Mouse (Mus musculus) embryonic facial prominence, embryonic 14.5 days (tissue): Measurements from ENCODE around the gene Kcnc2. TPM values are rescaled to one million over a fixed set of nuclear protein-coding genes. Genes with fewer than 3 reads are reported as not detected.

Source experiments
- ATAC-seq: fragments of 200-750 bp; cut with Nextera tagmentation; 2 replicates; pipeline ENCODE4 v1.8.0; 2017; ENCODE audit warnings: low read depth, moderate number of reproducible peaks, moderate TSS enrichment
- DNase-seq: peaks from one replicate; pipeline ENCODE4 v3.0.0-alpha.2; 2015; ENCODE audit warnings: low spot score
- H3K27ac ChIP-seq: fragments of 300-500 bp; sonication (generic); replicated peaks from 2 replicates; pipeline ENCODE4 v1.5.1; 2014; ENCODE audit warnings: low read depth, mild to moderate bottlenecking, low read length, moderate library complexity
- H3K27me3 ChIP-seq: fragments of 300-500 bp; sonication (generic); replicated peaks from 2 replicates; pipeline ENCODE4 v1.6.1; 2014; ENCODE audit warnings: low read length; ENCODE audit not compliant: control insufficient read depth, insufficient read depth
- H3K36me3 ChIP-seq: fragments of 300-500 bp; sonication (generic); 2 replicates; pipeline ENCODE4 v1.6.1; 2014; ENCODE audit warnings: low read length, mixed read lengths; ENCODE audit not compliant: control insufficient read depth, insufficient read depth
- H3K4me1 ChIP-seq: fragments of 300-500 bp; sonication (generic); 2 replicates; pipeline ENCODE4 v1.6.1; 2014; ENCODE audit warnings: antibody characterized with exemption, low read length; ENCODE audit not compliant: control insufficient read depth, insufficient read depth
- H3K4me2 ChIP-seq: fragments of 300-500 bp; sonication (generic); 2 replicates; pipeline ENCODE4 v1.6.1; 2014; ENCODE audit warnings: low read depth, mild to moderate bottlenecking, low read length, moderate library complexity, mixed read lengths
- H3K4me3 ChIP-seq: fragments of 300-500 bp; sonication (generic); 2 replicates; pipeline ENCODE4 v1.5.1; 2014; ENCODE audit warnings: low read depth, mild to moderate bottlenecking, low read length
- H3K9ac ChIP-seq: fragments of 300-500 bp; sonication (generic); 2 replicates; pipeline ENCODE4 v1.6.1; 2014; ENCODE audit warnings: low read depth, mild to moderate bottlenecking, low read length, moderate library complexity, mixed read lengths
- H3K9me3 ChIP-seq: fragments of 300-500 bp; sonication (generic); 2 replicates; pipeline ENCODE4 v1.6.1; 2016; ENCODE audit warnings: low read length; ENCODE audit not compliant: control insufficient read depth
- WGBS: fragments of 180-500 bp; shearing (Covaris S2); extraction: QIAGEN DNeasy Blood & Tissue Kit; methylation state at CpG from one replicate; pipeline ENCODE4 v1.1.7; 2014; 5-methylcytosine and 5-hydroxymethylcytosine counted together
- polyA plus RNA-seq: library from polyadenylated mRNA; unstranded; fragments of >200 nt; fragmentation: Nextera tagmentation; extraction: Ambion mirVana; gene quantifications from 2 replicates; pipeline ENCODE4 v1.2.1, GENCODE M21; 2014

Gene Kcnc2
- polyA plus RNA-seq, 1 experiment from 2014 or later, result 1.3 TPM

GRCm38 (mm10) chr10:112423327-112423726, 152.4 kb downstream of the Kcnc2 start:
- no peak overlapping the region for H3K4me2 ChIP-seq
- DNase-seq, result peak; percentile 72
- H3K9me3 ChIP-seq, result no peaks in the 10 kb centered on the region
- no peaks in the 10 kb centered on the region for H3K27me3 ChIP-seq
- H3K27ac ChIP-seq, result no peak overlapping the region
- WGBS, result 51% methylated on average over 10 of the region's 10 CpGs
- no peak overlapping the region for H3K4me3 ChIP-seq
- no peak overlapping the region for H3K9ac ChIP-seq
- no peaks in the 10 kb centered on the region for H3K4me1 ChIP-seq
- H3K36me3 ChIP-seq, result no peaks in the 10 kb centered on the region
- ATAC-seq, result no peak

- WGBS, result 82% methylated on average over 2 of the region's 2 CpGs
- no peaks in the 10 kb centered on the region for H3K9me3 ChIP-seq
- H3K27ac ChIP-seq, result no peak overlapping the region
- ATAC-seq, result no peak
- no peaks in the 10 kb centered on the region for H3K4me1 ChIP-seq
- H3K27me3 ChIP-seq, result no peaks in the 10 kb centered on the region
- DNase-seq, result no peak
- H3K4me2 ChIP-seq, result no peak overlapping the region
- no peak overlapping the region for H3K4me3 ChIP-seq
- no peak overlapping the region for H3K9ac ChIP-seq
- no peaks in the 10 kb centered on the region for H3K36me3 ChIP-seq
Measured at GRCm38 (mm10) chr10:112436950-112437349, 166.0 kb downstream of the Kcnc2 start.

- Histone ChIP-seq H3K27me3 (no peaks in the 10 kb centered on the region), H3K9ac (no peak overlapping the region), H3K27ac (no peak overlapping the region), H3K4me2 (no peak overlapping the region), H3K4me3 (no peak overlapping the region), H3K4me1 (no peaks in the 10 kb centered on the region), H3K9me3 (no peaks in the 10 kb centered on the region), H3K36me3 (no peaks in the 10 kb centered on the region)
- ATAC-seq (no peak), DNase-seq (no peak)
- 50% methylated on average over 4 of the region's 4 CpGs for WGBS
Measured at GRCm38 (mm10) chr10:112444640-112445039, 173.7 kb downstream of the Kcnc2 start.

- no peaks in the 10 kb centered on the region for H3K9me3 ChIP-seq
- no peak overlapping the region for H3K4me3 ChIP-seq
- DNase-seq, result no peak
- H3K27ac ChIP-seq, result no peak overlapping the region
- 80% methylated on average over 5 of the region's 5 CpGs for WGBS
- H3K27me3 ChIP-seq, result no peaks in the 10 kb centered on the region
- no peak overlapping the region for H3K9ac ChIP-seq
- ATAC-seq, result no peak
- H3K36me3 ChIP-seq, result no peaks in the 10 kb centered on the region
- H3K4me2 ChIP-seq, result no peak overlapping the region
- H3K4me1 ChIP-seq, result no peaks in the 10 kb centered on the region
Measured at GRCm38 (mm10) chr10:112450910-112451309, 180.0 kb downstream of the Kcnc2 start.

GRCm38 (mm10) chr10:112468689-112469384, 197.9 kb downstream of the Kcnc2 start:
- Histone ChIP-seq H3K27ac (no peak overlapping the region), H3K4me2 (no peak overlapping the region), H3K4me3 (no peak overlapping the region), H3K4me1 (no peaks in the 10 kb centered on the region), H3K27me3 (no peaks in the 10 kb centered on the region), H3K9ac (no peak overlapping the region), H3K9me3 (no peaks in the 10 kb centered on the region), H3K36me3 (no peaks in the 10 kb centered on the region)
- ATAC-seq (no peak), DNase-seq (no peak)
- 85% methylated on average over 6 of the region's 6 CpGs for WGBS

GRCm38 (mm10) chr10:112474122-112474810, 203.3 kb downstream of the Kcnc2 start:
- Histone ChIP-seq H3K9me3 (no peaks in the 10 kb centered on the region), H3K4me3 (no peak overlapping the region), H3K27me3 (no peaks in the 10 kb centered on the region), H3K9ac (no peak overlapping the region), H3K4me1 (no peaks in the 10 kb centered on the region), H3K36me3 (no peaks in the 10 kb centered on the region), H3K4me2 (no peak overlapping the region), H3K27ac (no peak overlapping the region)
- WGBS, result 83% methylated on average over 6 of the region's 6 CpGs
- ATAC-seq (no peak), DNase-seq (no peak)

GRCm38 (mm10) chr10:112481461-112481860, 210.5 kb downstream of the Kcnc2 start:
- no peaks in the 10 kb centered on the region for H3K9me3 ChIP-seq
- ATAC-seq, result no peak
- H3K4me3 ChIP-seq, result no peak overlapping the region
- no peak overlapping the region for H3K9ac ChIP-seq
- no peaks in the 10 kb centered on the region for H3K36me3 ChIP-seq
- no peak overlapping the region for H3K4me2 ChIP-seq
- no peaks in the 10 kb centered on the region for H3K4me1 ChIP-seq
- H3K27ac ChIP-seq, result no peak overlapping the region
- no peak for DNase-seq
- WGBS, result 84% methylated on average over 2 of the region's 2 CpGs
- H3K27me3 ChIP-seq, result no peaks in the 10 kb centered on the region

GRCm38 (mm10) chr10:112481921-112482607, 211.1 kb downstream of the Kcnc2 start:
- DNase-seq, result no peak
- H3K4me3 ChIP-seq, result no peak overlapping the region
- H3K4me2 ChIP-seq, result no peak overlapping the region
- no peaks in the 10 kb centered on the region for H3K4me1 ChIP-seq
- no peak overlapping the region for H3K9ac ChIP-seq
- no peak overlapping the region for H3K27ac ChIP-seq
- no peaks in the 10 kb centered on the region for H3K9me3 ChIP-seq
- no peak for ATAC-seq
- no peaks in the 10 kb centered on the region for H3K36me3 ChIP-seq
- WGBS, result 76% methylated on average over 9 of the region's 9 CpGs
- no peaks in the 10 kb centered on the region for H3K27me3 ChIP-seq
